Mouse (Mus musculus): ENCODE results near the gene Tvp23a.

DNA sequence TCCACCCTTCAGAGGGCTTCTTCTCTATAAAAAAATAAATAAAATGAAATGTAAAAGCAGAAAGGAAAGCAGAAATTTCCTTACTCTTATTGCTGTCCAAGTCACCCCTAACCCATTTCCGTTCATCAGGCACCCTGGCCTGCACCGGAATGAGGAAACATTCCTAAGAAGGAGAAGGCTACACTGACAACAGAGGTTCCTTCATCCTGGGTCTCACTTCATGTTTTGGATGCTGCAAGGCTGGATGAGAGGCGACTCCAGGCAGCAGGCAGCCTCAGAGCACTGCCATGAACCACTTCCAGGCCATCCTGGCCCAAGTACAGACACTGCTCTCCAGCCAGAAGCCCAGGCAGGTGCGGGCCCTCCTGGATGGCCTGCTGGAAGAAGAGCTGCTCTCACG, 32.7 kb upstream of the Tvp23a start, which contains the start of gene Ciita:
- no peak for TF ChIP-seq TAL1 (IDR thresholded peaks at IDR 0.05; ENCODE audit: low read length)
- no peak for TF ChIP-seq GATA1 (IDR thresholded peaks at IDR 0.05; ENCODE audit: low read length)

Measured in erythroblast, embryonic 14.5 days (primary cell).